Mouse (Mus musculus) gastrocnemius, postnatal 4 days (tissue): ENCODE measurements around the gene Nat8. TPM values are rescaled to one million over a fixed set of nuclear protein-coding genes. Genes with fewer than 3 reads are reported as not detected.
"Not testable (repeated sequence)": the region's sequence is repeated elsewhere in the genome, so short reads cannot be mapped to it uniquely, and the experiment has no call there.

Source experiments
- DNase-seq, 2 experiments: peaks; one replicate each; pipeline ENCODE4 v3.0.0; 2021 to 2022; ENCODE audit warnings: low spot score in 2 of 2, mixed read lengths in 2 of 2
- long read RNA-seq, 2 experiments: library from polyadenylated mRNA; stranded (forward); transcript quantifications; one replicate each; pipeline ENCODE4 v2.0.0; 2021
- total RNA-seq, 2 experiments: library from RNA; stranded (reverse); gene quantifications; 2 replicates each; pipeline ENCODE4 v1.2.3; 2021

The Nat8 gene
- not detected for total RNA-seq
- long read RNA-seq, experiment 1: 0 reads
- long read RNA-seq, experiment 2: 0 reads

- DNase-seq: no peak
These were observed at the start of gene Nat8 for GRCm38 (mm10) chr6:85831796-85832321. Gene Nat8 (minus strand): TSS chr6:85832082.

GRCm38 (mm10) chr6:85869006-85869405, 37.1 kb upstream of the Nat8 start, which contains the start of gene Nat8f2:
Gene Nat8f2 (minus strand): TSS chr6:85869158.
- not testable (repeated sequence) for DNase-seq

GRCm38 (mm10) chr6:85867726-85868690, 36.1 kb upstream of the Nat8 start:
- no peak for DNase-seq

GRCm38 (mm10) chr6:85866995-85867394, 35.1 kb upstream of the Nat8 start:
- DNase-seq: not testable (repeated sequence)

- DNase-seq: not testable (repeated sequence)
These were observed 34.3 kb upstream of the Nat8 start for GRCm38 (mm10) chr6:85866166-85866565.

- DNase-seq: not testable (repeated sequence)
These were observed 33.2 kb upstream of the Nat8 start for GRCm38 (mm10) chr6:85864900-85865639.

- DNase-seq: no peak
These were observed 32.0 kb upstream of the Nat8 start for GRCm38 (mm10) chr6:85863840-85864239.

- DNase-seq: no peak
These were observed 31.3 kb upstream of the Nat8 start for GRCm38 (mm10) chr6:85863136-85863535.

GRCm38 (mm10) chr6:85862565-85862964, 30.7 kb upstream of the Nat8 start:
- no peak for DNase-seq

- no peak for DNase-seq
These were observed 29.4 kb upstream of the Nat8 start for GRCm38 (mm10) chr6:85861247-85861646.

- no peak for DNase-seq
These were observed 24.4 kb upstream of the Nat8 start for GRCm38 (mm10) chr6:85856194-85856678.

GRCm38 (mm10) chr6:85853481-85853880, 21.6 kb upstream of the Nat8 start:
- no peak for DNase-seq

- DNase-seq: no peak
These were observed 19.3 kb upstream of the Nat8 start for GRCm38 (mm10) chr6:85851062-85851773.

- no peak for DNase-seq
These were observed 17.4 kb upstream of the Nat8 start for GRCm38 (mm10) chr6:85849240-85849639.

GRCm38 (mm10) chr6:85848140-85848539, 16.3 kb upstream of the Nat8 start:
- DNase-seq: no peak

- no peak for DNase-seq
These were observed 15.0 kb upstream of the Nat8 start for GRCm38 (mm10) chr6:85846921-85847320.

- not testable (repeated sequence) for DNase-seq
These were observed 12.0 kb upstream of the Nat8 start for GRCm38 (mm10) chr6:85843677-85844458.

- DNase-seq: no peak
These were observed 8.1 kb upstream of the Nat8 start for GRCm38 (mm10) chr6:85839982-85840381.

GRCm38 (mm10) chr6:85838674-85839073, 6.8 kb upstream of the Nat8 start:
- DNase-seq: no peak

- peak in 1 of 2 experiments; percentile 16 for DNase-seq
These were observed 5.4 kb upstream of the Nat8 start for GRCm38 (mm10) chr6:85837307-85837706.
